ENCODE assay signal across 24 mouse cellular contexts in the genomic region with DNA sequence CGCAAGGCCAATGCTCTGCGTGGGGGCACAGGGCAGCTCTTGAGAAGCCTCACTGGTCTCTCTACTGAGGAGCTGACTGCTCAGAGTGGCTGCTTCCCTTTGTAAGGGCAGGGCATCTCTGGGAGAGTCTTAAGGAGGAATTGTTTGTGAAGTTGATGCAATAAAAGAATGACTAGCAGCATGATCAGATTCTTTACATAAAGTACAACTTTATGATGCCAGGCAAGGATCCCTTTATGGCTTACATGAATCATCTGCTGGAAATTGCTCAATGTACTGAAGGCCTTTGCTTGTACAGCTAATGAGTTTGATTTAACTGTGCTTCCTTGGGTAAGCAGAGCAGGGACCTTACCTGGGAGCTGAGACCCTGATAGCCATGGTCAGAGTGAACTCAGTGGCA. TPM values are rescaled to one million over a fixed set of nuclear protein-coding genes. Genes with fewer than 3 reads are reported as not detected.
DNase-seq lines count a peak whose midpoint lies in the region; ATAC-seq and TF ChIP-seq lines count a peak whose summit lies in the region.
"Had no signal": no experiment of that assay in that cellular context is flagged by ENCODE, and none has a peak within 500 bp of the region (broad histone marks: within the 10 kb centered on the region; RNA-seq: fewer than 3 reads in every experiment).

No protein-coding gene starts in this region.

- H3K9ac ChIP-seq in intestine, postnatal 0 days (ENCODE audit: low read depth, low read length) = no peak overlapping the region
- H3K9ac ChIP-seq: forebrain, embryonic 15.5 days; heart, embryonic 15.5 days; hindbrain, embryonic 13.5 days had no signal

- DNase-seq in 3T3-L1 (ENCODE audit: low read depth, low spot score) = peak; percentile 22
- peak; percentile 62 for DNase-seq in NIH3T3 (ENCODE audit: low read depth)
- DNase-seq in gonadal fat pad, adult 2 months (ENCODE audit: low read depth) = peak; percentile 44
- no peak for DNase-seq in frontal cortex, postnatal 25 days (ENCODE audit: low spot score in 2 of 2)
- no peak for DNase-seq in layer of hippocampus, postnatal 10 days (ENCODE audit: low spot score in 2 of 2)
- DNase-seq: adrenal gland, postnatal 14 days; B cell, adult 2 months; cerebellum, adult 2 months; cerebellum, postnatal 10 days; gastrocnemius, postnatal 10 days; heart, adult 2 months; heart, postnatal 14 days had no signal

- peak; percentile 86 for ATAC-seq in intestine, postnatal 0 days
- no peak for ATAC-seq in megakaryocyte progenitor cell, adult 5-6 weeks (replicated peaks; ENCODE audit: poor library complexity)
- ATAC-seq: activated CD4-positive, CD25-positive, alpha-beta regulatory T cell, adult 4 months; CD4-positive, CD25-positive, alpha-beta regulatory T cell, adult 4 months; forebrain, embryonic 15.5 days; hindbrain, postnatal 0 days had no signal

- H3K4me3 ChIP-seq in intestine, postnatal 0 days (ENCODE audit: low read depth, low read length) = no peak overlapping the region
- H3K4me3 ChIP-seq: embryonic facial prominence, embryonic 10.5 days; forebrain, embryonic 10.5 days; forebrain, embryonic 15.5 days; heart, adult 2 months; heart, embryonic 15.5 days; hindbrain, embryonic 13.5 days had no signal

- H3K9me3 ChIP-seq in intestine, postnatal 0 days (ENCODE audit: control insufficient read depth) = no peaks in the 10 kb centered on the region
- H3K9me3 ChIP-seq: embryonic facial prominence, embryonic 10.5 days; forebrain, embryonic 10.5 days; forebrain, embryonic 15.5 days; G1E; heart, embryonic 15.5 days; hindbrain, embryonic 13.5 days had no signal

- 41% methylated on average over 2 of the region's 2 CpGs for WGBS in intestine, postnatal 0 days

- no peaks in the 10 kb centered on the region for H3K36me3 ChIP-seq in intestine, postnatal 0 days (ENCODE audit: control insufficient read depth, insufficient read depth)
- H3K36me3 ChIP-seq: embryonic facial prominence, embryonic 10.5 days; forebrain, embryonic 10.5 days; forebrain, embryonic 15.5 days; G1E; heart, embryonic 15.5 days; hindbrain, embryonic 13.5 days had no signal

- H3K4me2 ChIP-seq in intestine, postnatal 0 days (replicated peaks; ENCODE audit: low read depth) = no peak overlapping the region
- H3K4me2 ChIP-seq: forebrain, embryonic 15.5 days; heart, embryonic 11.5 days; heart, embryonic 15.5 days; hindbrain, embryonic 13.5 days had no signal

- H3K27ac ChIP-seq in intestine, postnatal 0 days (ENCODE audit: low read depth, low read length) = no peak overlapping the region
- H3K27ac ChIP-seq: embryonic facial prominence, embryonic 10.5 days; forebrain, embryonic 10.5 days; forebrain, embryonic 15.5 days; heart, adult 2 months; heart, embryonic 15.5 days; hindbrain, embryonic 13.5 days; hindbrain, postnatal 0 days had no signal

- TF ChIP-seq CTCF in intestine, postnatal 0 days (IDR thresholded peaks at IDR 0.05; ENCODE audit: low read depth) = no peak

- peaks cover 12% of the 10 kb centered on the region for H3K4me1 ChIP-seq in intestine, postnatal 0 days (replicated peaks; ENCODE audit: control insufficient read depth, insufficient read depth, low read length)
- H3K4me1 ChIP-seq: embryonic facial prominence, embryonic 10.5 days; forebrain, embryonic 10.5 days; forebrain, embryonic 15.5 days; heart, embryonic 15.5 days; hindbrain, embryonic 13.5 days had no signal

- H3K27me3 ChIP-seq in intestine, postnatal 0 days (replicated peaks; ENCODE audit: control insufficient read depth, insufficient read depth, low read length) = no peaks in the 10 kb centered on the region
- H3K27me3 ChIP-seq: forebrain, embryonic 15.5 days; heart, embryonic 15.5 days; hindbrain, embryonic 13.5 days had no signal

RNA-seq across cellular contexts. Expression of gene Sqor, which starts 18.7 kb away (rescaled TPM):
- polyA plus RNA-seq in gonadal fat pad, adult 2 months (2012; rRNA removed) = 47.3 and 60.8 TPM in 2 replicates
- 58.3 and 62.2 TPM in 2 replicates for polyA plus RNA-seq in intestine, postnatal 0 days (2015; fragmentation: Nextera tagmentation; extraction: Ambion mirVana)
- 29.5 and 34.6 TPM in 2 replicates for total RNA-seq in megakaryocyte progenitor cell, adult 5-6 weeks (2015)
- 35.5 and 41.0 TPM in 2 replicates for total RNA-seq in megakaryocyte progenitor cell, adult 5-6 weeks (2017)
- 1 to 10 TPM; 3.4 to 6.9 TPM for total RNA-seq in layer of hippocampus, postnatal 10 days (2021)

RNA-seq across cellular contexts. Expression of gene Bloc1s6, which starts 45.4 kb away (rescaled TPM):
- polyA plus RNA-seq in gonadal fat pad, adult 2 months (2012; rRNA removed) = 35.6 and 40.8 TPM in 2 replicates
- polyA plus RNA-seq in intestine, postnatal 0 days (2015; fragmentation: Nextera tagmentation; extraction: Ambion mirVana) = 34.6 and 38.3 TPM in 2 replicates
- total RNA-seq in megakaryocyte progenitor cell, adult 5-6 weeks (2015) = 15.5 and 18.9 TPM in 2 replicates
- total RNA-seq in megakaryocyte progenitor cell, adult 5-6 weeks (2017) = 18.8 and 28.1 TPM in 2 replicates
- total RNA-seq in layer of hippocampus, postnatal 10 days (2021) = 10 to 100 TPM; 32.0 to 36.3 TPM

Comparison
In these comparisons a context has a peak if more than half of its experiments do, and no peak if none do; other contexts are left out.
1. DNase-seq: peak in 3T3-L1 (single experiment), NIH3T3 (single experiment) and gonadal fat pad, adult 2 months (single experiment); none in frontal cortex, postnatal 25 days (0 of 2) and layer of hippocampus, postnatal 10 days (0 of 2).